Mouse (Mus musculus) T-helper 1 cell (primary cell): ENCODE data around the gene Txndc5.

Source experiments
- in situ Hi-C: fragments of 300-600 bp; cut with MboI, MseI; formaldehyde crosslinking; loops from one replicate; pipeline ENCODE4 v1.15.1; 2025; ENCODE audit warnings: high pct_unique_total_duplicates

Gene Txndc5

GRCm38 (mm10) chr13:38463410-38463809, 65.2 kb downstream of the Txndc5 start:
- in situ Hi-C loops = no loop called here

GRCm38 (mm10) chr13:38451446-38451845, 77.2 kb downstream of the Txndc5 start:
- in situ Hi-C loops = no loop called here
